Mouse (Mus musculus) stomach, postnatal 0 days (tissue): ENCODE results near the gene Slc19a2.

Source experiments
- CTCF ChIP-seq: IDR thresholded peaks from 2 replicates; pipeline ENCODE4 v1.5.1; 2016; ENCODE audit warnings: antibody characterized with exemption, low read depth, mild to moderate bottlenecking, moderate library complexity
- EP300 ChIP-seq: optimal IDR thresholded peaks from 2 replicates; pipeline ENCODE3; 2016; ENCODE audit warnings: antibody characterized with exemption

DNA sequence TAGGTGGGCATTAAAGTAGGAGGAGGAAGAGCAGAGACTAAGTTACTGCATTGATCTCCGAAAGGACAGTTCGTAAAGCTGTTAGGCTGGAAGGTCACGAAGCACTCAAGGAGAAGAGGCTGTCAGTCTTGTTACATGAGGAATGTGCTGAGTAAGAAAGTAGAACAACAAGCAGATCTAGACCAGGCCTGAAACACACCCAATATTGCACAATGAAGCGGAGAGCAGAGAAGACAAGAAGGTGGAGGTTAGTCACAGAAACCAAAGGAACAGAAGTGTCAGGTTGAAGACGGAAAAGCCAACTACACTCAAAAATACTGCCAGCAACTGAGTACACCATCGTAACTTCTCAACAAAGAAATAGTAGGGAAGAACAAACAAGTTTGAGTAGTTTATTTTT is 45.2 kb downstream of the Slc19a2 start:
- TF ChIP-seq CTCF (no peak), EP300 (no peak)
